Mouse (Mus musculus) limb, embryonic 14.5 days (tissue): Measurements from ENCODE around the gene Car6. TPM values are rescaled to one million over a fixed set of nuclear protein-coding genes. Genes with fewer than 3 reads are reported as not detected.

Experiments used
- ATAC-seq: fragments of 200-750 bp; cut with Nextera tagmentation; 2 replicates; pipeline ENCODE4 v1.8.0; 2017; ENCODE audit warnings: low read depth, moderate number of reproducible peaks, moderate TSS enrichment; ENCODE audit not compliant: low FRiP score
- DNase-seq: peaks from one replicate; pipeline ENCODE4 v3.0.0-alpha.2; 2015; ENCODE audit warnings: low spot score
- H3K27ac ChIP-seq: fragments of 300-500 bp; sonication (generic); replicated peaks from 2 replicates; pipeline ENCODE4 v1.5.1; 2014; ENCODE audit warnings: low read depth, mild to moderate bottlenecking, low read length, moderate library complexity, mixed read lengths
- H3K27me3 ChIP-seq: fragments of 300-500 bp; sonication (generic); 2 replicates; pipeline ENCODE4 v1.6.1; 2014; ENCODE audit warnings: low read length, mixed read lengths; ENCODE audit not compliant: control insufficient read depth, insufficient read depth
- H3K36me3 ChIP-seq: fragments of 300-500 bp; sonication (generic); 2 replicates; pipeline ENCODE4 v1.6.1; 2014; ENCODE audit warnings: mild to moderate bottlenecking, low read length, moderate library complexity, mixed read lengths; ENCODE audit not compliant: control insufficient read depth, insufficient read depth
- H3K4me1 ChIP-seq: fragments of 300-500 bp; sonication (generic); 2 replicates; pipeline ENCODE4 v1.6.1; 2014; ENCODE audit warnings: antibody characterized with exemption, low read length, mixed read lengths; ENCODE audit not compliant: control insufficient read depth, insufficient read depth
- H3K4me2 ChIP-seq: fragments of 300-500 bp; sonication (generic); replicated peaks from 2 replicates; pipeline ENCODE4 v1.6.1; 2014; ENCODE audit warnings: low read depth, mild to moderate bottlenecking, low read length, moderate library complexity; ENCODE audit not compliant: severe bottlenecking
- H3K4me3 ChIP-seq: fragments of 300-500 bp; sonication (generic); replicated peaks from 2 replicates; pipeline ENCODE4 v1.5.1; 2014; ENCODE audit warnings: low read length
- H3K9ac ChIP-seq: fragments of 300-500 bp; sonication (generic); 2 replicates; pipeline ENCODE4 v1.6.1; 2014; ENCODE audit warnings: mild to moderate bottlenecking, low read depth, low read length, moderate library complexity; ENCODE audit not compliant: severe bottlenecking
- H3K9me3 ChIP-seq: fragments of 300-500 bp; sonication (generic); 2 replicates; pipeline ENCODE4 v1.6.1; 2016; ENCODE audit warnings: low read length; ENCODE audit not compliant: control insufficient read depth
- POLR2A ChIP-seq: fragments of 200-500 bp; IDR thresholded peaks from 2 replicates; pipeline ENCODE4 v1.8.0; 2012; ENCODE audit warnings: inconsistent platforms, mild to moderate bottlenecking, moderate library complexity, borderline replicate concordance; ENCODE audit not compliant: insufficient read depth, insufficient read length; ENCODE audit errors: extremely low read depth
- WGBS: fragments of 180-500 bp; shearing (Covaris S2); extraction: QIAGEN DNeasy Blood & Tissue Kit; methylation state at CpG from one replicate; pipeline ENCODE4 v1.1.7; 2014; 5-methylcytosine and 5-hydroxymethylcytosine counted together
- polyA plus RNA-seq, 2 experiments: library from polyadenylated mRNA; depleted of rRNA in 1 of 2; stranded (reverse) in 1 of 2; unstranded in 1 of 2; fragments of >200 nt; fragmentation: Nextera tagmentation in 1 of 2; extraction: Ambion mirVana in 1 of 2; gene quantifications; 2 replicates each; pipeline versions ENCODE4 v1.2.1 to v1.2.3; 2012 to 2014

Gene Car6
- polyA plus RNA-seq, 2 experiments: 0.26 TPM; not detected in 1

- Histone ChIP-seq H3K27ac (no peak overlapping the region), H3K9me3 (no peaks in the 10 kb centered on the region), H3K4me1 (no peaks in the 10 kb centered on the region), H3K36me3 (no peaks in the 10 kb centered on the region), H3K27me3 (no peaks in the 10 kb centered on the region), H3K9ac (no peak overlapping the region), H3K4me3 (no peak overlapping the region), H3K4me2 (no peak overlapping the region)
- ATAC-seq (no peak), DNase-seq (no peak)
- whole genome bisulfite sequencing: 82% methylated on average over 10 of the region's 10 CpGs
- no peak for TF ChIP-seq POLR2A
These were observed 32.7 kb downstream of the Car6 start for GRCm38 (mm10) chr4:150168406-150168805.

- ATAC-seq (no peak), DNase-seq (no peak)
- 33% methylated on average over 13 of the region's 13 CpGs for WGBS
- Histone ChIP-seq H3K9me3 (no peaks in the 10 kb centered on the region), H3K27me3 (no peaks in the 10 kb centered on the region), H3K4me1 (no peaks in the 10 kb centered on the region), H3K9ac (no peak overlapping the region), H3K27ac (no peak overlapping the region), H3K36me3 (no peaks in the 10 kb centered on the region), H3K4me2 (no peak overlapping the region), H3K4me3 (no peak overlapping the region)
- no peak for TF ChIP-seq POLR2A
These were observed 36.3 kb downstream of the Car6 start for GRCm38 (mm10) chr4:150164875-150165274.

DNA sequence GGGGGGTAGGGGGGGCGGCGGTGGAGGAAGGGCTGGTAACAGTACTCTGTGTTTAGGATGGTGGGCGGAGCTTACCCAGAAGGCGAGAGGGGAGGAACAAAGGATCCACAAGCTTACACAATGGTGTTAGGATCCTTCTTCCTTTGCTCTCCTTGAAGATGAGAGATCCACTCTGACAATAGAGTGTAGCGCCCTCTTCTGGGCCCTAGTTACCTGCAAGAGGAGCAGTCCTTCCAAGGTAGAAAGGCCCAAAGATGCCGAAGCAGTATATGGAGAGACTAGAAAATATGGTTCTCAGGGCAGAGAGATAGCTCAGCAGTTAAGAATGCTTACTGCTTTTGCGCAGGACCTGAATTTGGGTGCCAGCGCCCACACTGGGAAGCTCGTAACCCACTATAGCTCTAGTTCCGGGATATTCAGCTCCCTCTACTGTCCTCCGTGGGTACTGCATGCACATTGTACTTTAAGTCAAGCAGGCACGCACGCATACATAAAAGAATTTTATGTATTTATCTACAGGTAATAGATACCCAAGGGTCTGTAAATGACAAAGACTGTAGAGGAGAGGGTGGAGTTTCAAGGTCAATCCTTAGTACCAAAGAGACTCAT lies 38.5 kb downstream of the Car6 start:
- Histone ChIP-seq H3K9me3 (no peaks in the 10 kb centered on the region), H3K4me3 (no peak overlapping the region), H3K36me3 (no peaks in the 10 kb centered on the region), H3K27ac (no peak overlapping the region), H3K27me3 (no peaks in the 10 kb centered on the region), H3K9ac (no peak overlapping the region), H3K4me1 (no peaks in the 10 kb centered on the region), H3K4me2 (no peak overlapping the region)
- DNase-seq (no peak), ATAC-seq (no peak)
- TF ChIP-seq POLR2A: no peak
- 75% methylated on average over 13 of the region's 13 CpGs for WGBS

DNA sequence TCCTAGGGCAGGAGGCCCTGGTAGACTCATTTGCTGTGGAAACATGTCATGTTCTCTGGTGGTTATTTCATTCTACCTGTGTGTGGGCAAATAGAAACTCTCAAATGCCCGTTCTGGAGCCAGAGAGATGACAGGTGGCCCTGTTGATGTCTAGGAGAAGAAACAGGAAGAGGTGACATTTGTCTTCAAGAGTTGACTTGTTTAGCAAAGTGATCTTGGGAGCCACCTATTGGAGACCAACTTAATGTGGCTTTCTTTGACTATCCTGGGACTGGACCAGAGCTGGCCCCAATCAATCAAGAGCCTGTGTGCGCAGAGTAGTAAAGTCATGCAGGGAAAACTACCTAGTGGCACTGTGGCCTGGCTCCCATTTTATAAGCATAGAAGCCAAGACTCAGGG lies 41.7 kb downstream of the Car6 start:
- no peak for TF ChIP-seq POLR2A
- no peak for ATAC-seq
- Histone ChIP-seq H3K27ac (no peak overlapping the region), H3K9ac (no peak overlapping the region), H3K4me3 (no peak overlapping the region), H3K4me2 (no peak overlapping the region), H3K27me3 (no peaks in the 10 kb centered on the region), H3K36me3 (no peaks in the 10 kb centered on the region), H3K4me1 (no peaks in the 10 kb centered on the region), H3K9me3 (no peaks in the 10 kb centered on the region)
- WGBS: 84% methylated on average over 2 of the region's 2 CpGs
- no peak for DNase-seq

DNA sequence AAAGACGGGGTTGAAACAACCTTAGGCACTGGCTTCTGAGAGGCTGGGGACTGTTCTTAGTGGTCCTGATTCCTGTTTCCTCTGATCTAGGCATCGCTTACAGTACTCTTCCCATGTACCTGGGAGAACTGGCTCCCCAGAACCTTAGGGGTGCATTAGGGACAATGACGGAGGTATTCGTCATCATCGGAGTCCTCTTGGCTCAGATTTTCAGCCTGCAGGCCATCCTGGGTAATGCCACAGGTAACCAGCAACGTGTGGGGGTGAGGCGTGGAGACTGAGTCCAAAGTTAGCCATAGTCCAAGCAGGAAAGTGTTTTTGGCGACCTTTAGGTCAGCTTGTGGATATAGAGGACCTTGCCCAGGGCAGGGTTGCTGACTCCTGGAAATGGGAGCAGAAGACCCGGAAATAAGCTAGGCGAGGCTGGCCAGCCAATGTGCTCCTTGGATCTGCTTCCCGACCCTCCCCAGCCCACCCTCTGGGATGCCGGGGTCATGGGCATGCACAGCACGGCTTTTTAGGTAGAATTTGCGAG lies 43.7 kb downstream of the Car6 start:
- H3K4me2 ChIP-seq: no peak overlapping the region
- DNase-seq: no peak
- no peaks in the 10 kb centered on the region for H3K9me3 ChIP-seq
- no peak for ATAC-seq
- H3K9ac ChIP-seq: no peak overlapping the region
- H3K27ac ChIP-seq: no peak overlapping the region
- WGBS: 76% methylated on average over 14 of the region's 14 CpGs
- H3K4me3 ChIP-seq: no peak overlapping the region
- H3K36me3 ChIP-seq: no peaks in the 10 kb centered on the region
- TF ChIP-seq POLR2A: no peak
- no peaks in the 10 kb centered on the region for H3K27me3 ChIP-seq
- H3K4me1 ChIP-seq: no peaks in the 10 kb centered on the region
